Mouse (Mus musculus): ENCODE results near the gene Ddr1.

Ddr1 gene

GRCm38 (mm10) chr17:35721676-35722075 lies 17.3 kb upstream of the Ddr1 start:
- no peak for DNase-seq (ENCODE audit: inconsistent age in 2 of 2, low spot score in 1 of 2)

GRCm38 (mm10) chr17:35720340-35720727 lies 15.9 kb upstream of the Ddr1 start:
- DNase-seq (ENCODE audit: inconsistent age in 2 of 2, low spot score in 1 of 2): peak in 1 of 2 experiments; percentile 47

- DNase-seq (ENCODE audit: inconsistent age in 2 of 2, low spot score in 1 of 2): peak in 1 of 2 experiments; percentile 27
These were observed 15.4 kb upstream of the Ddr1 start for GRCm38 (mm10) chr17:35719616-35720339.

- no peak for DNase-seq (ENCODE audit: inconsistent age in 2 of 2, low spot score in 1 of 2)
These were observed 12.7 kb upstream of the Ddr1 start for GRCm38 (mm10) chr17:35717080-35717479.

- no peak for DNase-seq (ENCODE audit: inconsistent age in 2 of 2, low spot score in 1 of 2)
These were observed 11.7 kb upstream of the Ddr1 start for GRCm38 (mm10) chr17:35716114-35716513.

- DNase-seq (ENCODE audit: inconsistent age in 2 of 2, low spot score in 1 of 2): peak; percentile 52 to 86
These were observed 6.4 kb upstream of the Ddr1 start for GRCm38 (mm10) chr17:35710705-35711347.

- DNase-seq (ENCODE audit: inconsistent age in 2 of 2, low spot score in 1 of 2): no peak
These were observed 4.2 kb upstream of the Ddr1 start for GRCm38 (mm10) chr17:35708611-35709010.

- peak; percentile 75 to 82 for DNase-seq (ENCODE audit: inconsistent age in 2 of 2, low spot score in 1 of 2)
These were observed 3.5 kb upstream of the Ddr1 start for GRCm38 (mm10) chr17:35707929-35708328.

- DNase-seq (ENCODE audit: inconsistent age in 2 of 2, low spot score in 1 of 2): peak; percentile 51 to 85
These were observed 1.4 kb upstream of the Ddr1 start for GRCm38 (mm10) chr17:35705836-35706235.

GRCm38 (mm10) chr17:35703751-35704271 lies 610 bp downstream of the Ddr1 start:
- peak in 1 of 2 experiments; percentile 59 for DNase-seq (ENCODE audit: inconsistent age in 2 of 2, low spot score in 1 of 2)

- no peak for DNase-seq (ENCODE audit: inconsistent age in 2 of 2, low spot score in 1 of 2)
These were observed 1.4 kb downstream of the Ddr1 start for GRCm38 (mm10) chr17:35703065-35703464.

GRCm38 (mm10) chr17:35702605-35703004 lies 1.8 kb downstream of the Ddr1 start:
- no peak for DNase-seq (ENCODE audit: inconsistent age in 2 of 2, low spot score in 1 of 2)

GRCm38 (mm10) chr17:35701978-35702461 lies 2.4 kb downstream of the Ddr1 start:
- peak; percentile 56 to 58 for DNase-seq (ENCODE audit: inconsistent age in 2 of 2, low spot score in 1 of 2)

- DNase-seq (ENCODE audit: inconsistent age in 2 of 2, low spot score in 1 of 2): peak in 1 of 2 experiments; percentile 60
These were observed 3.0 kb downstream of the Ddr1 start for GRCm38 (mm10) chr17:35701203-35701977.

GRCm38 (mm10) chr17:35700371-35700961 lies 4.0 kb downstream of the Ddr1 start:
- peak; percentile 88 to 94 for DNase-seq (ENCODE audit: inconsistent age in 2 of 2, low spot score in 1 of 2)

GRCm38 (mm10) chr17:35699919-35700318 lies 4.5 kb downstream of the Ddr1 start:
- peak; percentile 89 to 93 for DNase-seq (ENCODE audit: inconsistent age in 2 of 2, low spot score in 1 of 2)

GRCm38 (mm10) chr17:35698501-35698883 lies 5.9 kb downstream of the Ddr1 start:
- no peak for DNase-seq (ENCODE audit: inconsistent age in 2 of 2, low spot score in 1 of 2)

- DNase-seq (ENCODE audit: inconsistent age in 2 of 2, low spot score in 1 of 2): peak; percentile 81 to 87
These were observed 6.5 kb downstream of the Ddr1 start for GRCm38 (mm10) chr17:35697759-35698500.

- DNase-seq (ENCODE audit: inconsistent age in 2 of 2, low spot score in 1 of 2): peak in 1 of 2 experiments; percentile 60
These were observed 7.0 kb downstream of the Ddr1 start for GRCm38 (mm10) chr17:35697429-35697758.

- no peak for DNase-seq (ENCODE audit: inconsistent age in 2 of 2, low spot score in 1 of 2)
These were observed 7.7 kb downstream of the Ddr1 start for GRCm38 (mm10) chr17:35696691-35697090.

Measured in adrenal gland, adult (tissue).